ENCODE assay signal across 7 mouse cellular contexts in genomic region chr4:65126451-65127290, GRCm38 (mm10). TPM values are rescaled to one million over a fixed set of nuclear protein-coding genes. Genes with fewer than 3 reads are reported as not detected.
DNase-seq lines count a peak whose midpoint lies in the region; ATAC-seq and TF ChIP-seq lines count a peak whose summit lies in the region.

No protein-coding gene starts in this region.

- peak; percentile 6 for DNase-seq in MN1 (ENCODE audit: low spot score)
- peak; percentile 78 for DNase-seq in adrenal gland, postnatal 10 days
- peak; percentile 77 for DNase-seq in heart, postnatal 4 days
- DNase-seq in midbrain, postnatal 0 days (ENCODE audit: low spot score): peak; percentile 82

- peak; percentile 17 for ATAC-seq in limb, embryonic 13.5 days (ENCODE audit: low FRiP score, low read depth)
- peak; percentile 6; the same call in 1 of the 2 replicates for ATAC-seq in midbrain, postnatal 0 days (ENCODE audit: low FRiP score)
- ATAC-seq in monocyte, adult 5-6 weeks (replicated peaks; ENCODE audit: insufficient number of reproducible peaks, low FRiP score, low TSS enrichment, poor library complexity, severe bottlenecking): no peak

- H3K27me3 ChIP-seq in limb, embryonic 13.5 days: peaks cover 24% of the 10 kb centered on the region
- peaks cover 5% of the 10 kb centered on the region for H3K27me3 ChIP-seq in midbrain, postnatal 0 days (ENCODE audit: insufficient read depth, low read length)

- H3K27ac ChIP-seq in embryonic fibroblast, embryonic 13.5 days (ENCODE audit: insufficient read depth, low read length): peak overlapping the region; percentile 53
- peak overlapping the region; percentile 83; the same call in 1 of the 2 replicates for H3K27ac ChIP-seq in limb, embryonic 13.5 days
- no peak overlapping the region for H3K27ac ChIP-seq in midbrain, postnatal 0 days (ENCODE audit: low read depth, low read length)

- no peak for TF ChIP-seq POLR2A in embryonic fibroblast, embryonic 13.5 days (IDR thresholded peaks at IDR 0.05; ENCODE audit: low read depth, low read length)

- H3K4me2 ChIP-seq in limb, embryonic 13.5 days (replicated peaks): peak overlapping the region; percentile 85
- H3K4me2 ChIP-seq in midbrain, postnatal 0 days (ENCODE audit: low read depth, low read length, poor library complexity, severe bottlenecking): peak overlapping the region; percentile 67

- H3K4me3 ChIP-seq in embryonic fibroblast, embryonic 13.5 days (ENCODE audit: insufficient read depth, low read length): peak overlapping the region; percentile 67
- H3K4me3 ChIP-seq in limb, embryonic 13.5 days: peak overlapping the region; percentile 61
- H3K4me3 ChIP-seq in midbrain, postnatal 0 days (ENCODE audit: low read depth, low read length): peak overlapping the region; percentile 64

- no peak for TF ChIP-seq CTCF in embryonic fibroblast, embryonic 13.5 days (IDR thresholded peaks at IDR 0.05; ENCODE audit: borderline replicate concordance, insufficient read depth, low read length)
- TF ChIP-seq CTCF in midbrain, postnatal 0 days (IDR thresholded peaks at IDR 0.05): no peak

- WGBS in limb, embryonic 13.5 days: 3% methylated on average over 23 of the region's 23 CpGs
- 4% methylated on average over 23 of the region's 23 CpGs for WGBS in midbrain, postnatal 0 days

- H3K36me3 ChIP-seq in limb, embryonic 13.5 days: no peaks in the 10 kb centered on the region
- H3K36me3 ChIP-seq in midbrain, postnatal 0 days (ENCODE audit: insufficient read depth, low read length): no peaks in the 10 kb centered on the region

- peak overlapping the region; percentile 77 for H3K9ac ChIP-seq in limb, embryonic 13.5 days
- peak overlapping the region; percentile 50 for H3K9ac ChIP-seq in midbrain, postnatal 0 days (replicated peaks; ENCODE audit: low read length, poor library complexity, severe bottlenecking)

- 0 out of 2 replicates have a peak, but pooled peaks cover 2% of the 10 kb centered on the region for H3K4me1 ChIP-seq in embryonic fibroblast, embryonic 13.5 days (ENCODE audit: control insufficient read depth, insufficient read depth, low read length)
- H3K4me1 ChIP-seq in limb, embryonic 13.5 days: peaks cover 23% of the 10 kb centered on the region
- H3K4me1 ChIP-seq in midbrain, postnatal 0 days (ENCODE audit: insufficient read depth, low read length): no peaks in the 10 kb centered on the region; the same call in 1 of the 2 replicates

- no peaks in the 10 kb centered on the region for H3K9me3 ChIP-seq in limb, embryonic 13.5 days
- H3K9me3 ChIP-seq in midbrain, postnatal 0 days (ENCODE audit: low read length): no peaks in the 10 kb centered on the region

RNA-seq across cellular contexts. Expression of gene Pappa, which starts 2.7 kb away (rescaled TPM):
- 1 to 10 TPM; 1.2 TPM for total RNA-seq in adrenal gland, postnatal 10 days (2021)
- 54.2 and 59.8 TPM in 2 replicates for polyA plus RNA-seq in embryonic fibroblast, embryonic 13.5 days (2011; ENCODE audit: insufficient read length, low read depth, missing spikeins)
- total RNA-seq in heart, postnatal 4 days (2021): 1 to 10 TPM; 1.2 to 1.3 TPM
- 2.4 and 2.7 TPM in 2 replicates for polyA plus RNA-seq in limb, embryonic 13.5 days (2015; fragmentation: Nextera tagmentation; extraction: Ambion mirVana)
- 3.7 and 4.4 TPM in 2 replicates for total RNA-seq in midbrain, postnatal 0 days (2014; rRNA removed)
- polyA plus RNA-seq in midbrain, postnatal 0 days (2015; fragmentation: Nextera tagmentation; extraction: Ambion mirVana): 0.57 and 0.65 TPM in 2 replicates
- not detected in 3 replicates for total RNA-seq in monocyte, adult 5-6 weeks (2017)

Comparison
In these comparisons a context has a peak if more than half of its experiments do, and no peak if none do; other contexts are left out.
1. DNase-seq: peak in every context shown above with its lines; median percentile 82 in midbrain, postnatal 0 days; 78 in adrenal gland, postnatal 10 days; 77 in heart, postnatal 4 days; 6 in MN1.